Mouse (Mus musculus): ENCODE data around the gene H2-DMa.

DNA sequence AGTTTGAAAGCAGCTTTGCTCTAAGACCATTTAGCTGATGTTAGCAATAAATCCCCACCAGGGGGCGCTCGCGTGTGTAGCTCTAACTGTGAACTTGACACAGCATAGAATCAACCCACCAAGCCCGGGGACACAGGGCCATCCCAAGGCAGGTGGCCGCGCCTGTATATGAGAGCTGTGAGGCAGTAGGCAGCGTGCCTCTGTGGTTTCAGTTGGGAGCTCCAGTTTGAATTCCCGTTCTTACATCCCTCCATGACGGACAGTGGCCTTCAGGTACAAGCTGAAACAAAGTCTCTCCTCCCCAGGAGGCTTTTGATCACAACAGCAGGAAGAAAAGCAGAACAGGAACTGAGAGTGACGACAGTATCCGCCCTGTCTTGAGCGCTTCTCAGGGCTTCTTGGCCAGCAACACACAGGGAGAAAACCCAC lies 17.7 kb upstream of the H2-DMa start:
- TF ChIP-seq CTCF (IDR thresholded peaks at IDR 0.05; ENCODE audit: borderline replicate concordance, insufficient read depth, low read length) (0 out of 2 replicates have a peak, but pooled peaks have one; percentile 23), POLR2A (IDR thresholded peaks at IDR 0.05; ENCODE audit: low read depth, low read length) (no peak)

Data from embryonic fibroblast, embryonic 13.5 days (primary cell).